Mouse (Mus musculus): ENCODE measurements around the gene Fancd2.
A peak's percentile ranks its signal among the peaks of the same experiment; 100 is the strongest.

The Fancd2 gene

GRCm38 (mm10) chr6:113608871-113609270 is 77.4 kb downstream of the Fancd2 start:
- TF ChIP-seq CTCF (conservative IDR thresholded peaks at IDR 0.05; ENCODE audit: low read length), result no peak
- no peak for TF ChIP-seq POU5F1 (IDR thresholded peaks at IDR 0.05; ENCODE audit: borderline replicate concordance, low read length)
- TF ChIP-seq NANOG (IDR thresholded peaks at IDR 0.05; ENCODE audit: borderline replicate concordance, low read length), result no peak
- Histone ChIP-seq H3K4me1 (replicated peaks; ENCODE audit: low read depth, low read length) (peaks cover 72% of the 10 kb centered on the region), H3K36me3 (ENCODE audit: insufficient read depth, low read length) (peaks cover 76% of the 10 kb centered on the region), H3K9me3 (ENCODE audit: low read length) (no peaks in the 10 kb centered on the region), H3K27me3 (ENCODE audit: insufficient read depth, low read length) (no peaks in the 10 kb centered on the region), H3K4me3 (replicated peaks; ENCODE audit: low read length) (no peak overlapping the region)

GRCm38 (mm10) chr6:113609293-113609692 is 77.8 kb downstream of the Fancd2 start:
- H3K4me3 ChIP-seq (replicated peaks; ENCODE audit: low read length), result no peak overlapping the region
- no peaks in the 10 kb centered on the region for H3K27me3 ChIP-seq (ENCODE audit: insufficient read depth, low read length)
- H3K4me1 ChIP-seq (replicated peaks; ENCODE audit: low read depth, low read length), result peaks cover 68% of the 10 kb centered on the region
- peaks cover 81% of the 10 kb centered on the region for H3K36me3 ChIP-seq (ENCODE audit: insufficient read depth, low read length)
- no peak for TF ChIP-seq CTCF (conservative IDR thresholded peaks at IDR 0.05; ENCODE audit: low read length)
- TF ChIP-seq NANOG (IDR thresholded peaks at IDR 0.05; ENCODE audit: borderline replicate concordance, low read length), result no peak
- no peak for TF ChIP-seq POU5F1 (IDR thresholded peaks at IDR 0.05; ENCODE audit: borderline replicate concordance, low read length)
- no peaks in the 10 kb centered on the region for H3K9me3 ChIP-seq (ENCODE audit: low read length)

GRCm38 (mm10) chr6:113612258-113612969 is 80.9 kb downstream of the Fancd2 start:
- no peak for TF ChIP-seq POU5F1 (IDR thresholded peaks at IDR 0.05; ENCODE audit: borderline replicate concordance, low read length)
- TF ChIP-seq CTCF (conservative IDR thresholded peaks at IDR 0.05; ENCODE audit: low read length), result no peak
- no peak for TF ChIP-seq NANOG (IDR thresholded peaks at IDR 0.05; ENCODE audit: borderline replicate concordance, low read length)
- H3K27me3 ChIP-seq (ENCODE audit: insufficient read depth, low read length), result no peaks in the 10 kb centered on the region
- H3K9me3 ChIP-seq (ENCODE audit: low read length), result no peaks in the 10 kb centered on the region
- H3K4me1 ChIP-seq (replicated peaks; ENCODE audit: low read depth, low read length), result peaks cover 72% of the 10 kb centered on the region
- no peak overlapping the region for H3K4me3 ChIP-seq (replicated peaks; ENCODE audit: low read length)
- peaks cover 96% of the 10 kb centered on the region for H3K36me3 ChIP-seq (ENCODE audit: insufficient read depth, low read length)

GRCm38 (mm10) chr6:113614152-113614551 is 82.7 kb downstream of the Fancd2 start:
- TF ChIP-seq POU5F1 (IDR thresholded peaks at IDR 0.05; ENCODE audit: borderline replicate concordance, low read length) (no peak), NANOG (IDR thresholded peaks at IDR 0.05; ENCODE audit: borderline replicate concordance, low read length) (no peak), CTCF (conservative IDR thresholded peaks at IDR 0.05; ENCODE audit: low read length) (no peak)
- H3K4me1 ChIP-seq (replicated peaks; ENCODE audit: low read depth, low read length), result peaks cover 73% of the 10 kb centered on the region
- H3K9me3 ChIP-seq (ENCODE audit: low read length), result no peaks in the 10 kb centered on the region
- peaks cover 89% of the 10 kb centered on the region for H3K36me3 ChIP-seq (ENCODE audit: insufficient read depth, low read length)
- H3K27me3 ChIP-seq (ENCODE audit: insufficient read depth, low read length), result no peaks in the 10 kb centered on the region
- H3K4me3 ChIP-seq (replicated peaks; ENCODE audit: low read length), result no peak overlapping the region

DNA sequence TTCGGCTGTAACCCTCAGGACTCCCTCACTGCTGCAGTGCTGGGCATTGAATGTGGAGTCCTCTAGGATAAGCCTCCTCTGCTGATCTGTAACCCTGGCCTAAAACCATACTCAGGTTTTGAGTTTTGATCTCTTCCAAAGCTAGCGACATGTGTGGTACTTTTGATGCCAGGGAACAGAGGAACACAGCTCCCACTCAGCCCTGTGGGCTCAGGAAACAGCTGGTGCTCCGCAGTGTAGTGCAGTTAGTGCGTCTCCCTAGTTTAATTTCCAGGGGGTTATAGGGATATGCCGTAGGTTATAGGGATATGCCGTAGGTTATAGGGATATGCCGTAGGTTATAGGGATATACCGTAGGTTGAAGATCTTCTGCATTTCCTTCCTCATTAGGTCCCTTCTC is 83.5 kb downstream of the Fancd2 start:
- Histone ChIP-seq H3K9me3 (ENCODE audit: low read length) (no peaks in the 10 kb centered on the region), H3K36me3 (ENCODE audit: insufficient read depth, low read length) (peaks cover 81% of the 10 kb centered on the region), H3K27me3 (ENCODE audit: insufficient read depth, low read length) (no peaks in the 10 kb centered on the region), H3K4me3 (replicated peaks; ENCODE audit: low read length) (no peak overlapping the region), H3K4me1 (replicated peaks; ENCODE audit: low read depth, low read length) (peaks cover 65% of the 10 kb centered on the region)
- no peak for TF ChIP-seq NANOG (IDR thresholded peaks at IDR 0.05; ENCODE audit: borderline replicate concordance, low read length)
- no peak for TF ChIP-seq POU5F1 (IDR thresholded peaks at IDR 0.05; ENCODE audit: borderline replicate concordance, low read length)
- no peak for TF ChIP-seq CTCF (conservative IDR thresholded peaks at IDR 0.05; ENCODE audit: low read length)

GRCm38 (mm10) chr6:113615489-113615888 is 84.0 kb downstream of the Fancd2 start:
- peaks cover 76% of the 10 kb centered on the region for H3K36me3 ChIP-seq (ENCODE audit: insufficient read depth, low read length)
- no peak overlapping the region for H3K4me3 ChIP-seq (replicated peaks; ENCODE audit: low read length)
- peaks cover 61% of the 10 kb centered on the region for H3K4me1 ChIP-seq (replicated peaks; ENCODE audit: low read depth, low read length)
- no peaks in the 10 kb centered on the region for H3K9me3 ChIP-seq (ENCODE audit: low read length)
- TF ChIP-seq POU5F1 (IDR thresholded peaks at IDR 0.05; ENCODE audit: borderline replicate concordance, low read length) (no peak), NANOG (IDR thresholded peaks at IDR 0.05; ENCODE audit: borderline replicate concordance, low read length) (no peak), CTCF (conservative IDR thresholded peaks at IDR 0.05; ENCODE audit: low read length) (no peak)
- H3K27me3 ChIP-seq (ENCODE audit: insufficient read depth, low read length), result no peaks in the 10 kb centered on the region

- no peak for TF ChIP-seq POU5F1 (IDR thresholded peaks at IDR 0.05; ENCODE audit: borderline replicate concordance, low read length)
- TF ChIP-seq NANOG (IDR thresholded peaks at IDR 0.05; ENCODE audit: borderline replicate concordance, low read length), result no peak
- no peak for TF ChIP-seq CTCF (conservative IDR thresholded peaks at IDR 0.05; ENCODE audit: low read length)
- H3K4me1 ChIP-seq (replicated peaks; ENCODE audit: low read depth, low read length), result peaks cover 32% of the 10 kb centered on the region
- H3K27me3 ChIP-seq (ENCODE audit: insufficient read depth, low read length), result peaks cover 6% of the 10 kb centered on the region
- no peaks in the 10 kb centered on the region for H3K9me3 ChIP-seq (ENCODE audit: low read length)
- peaks cover 26% of the 10 kb centered on the region for H3K36me3 ChIP-seq (ENCODE audit: insufficient read depth, low read length)
- H3K4me3 ChIP-seq (replicated peaks; ENCODE audit: low read length), result peak overlapping the region; percentile 65
Measured at GRCm38 (mm10) chr6:113623386-113623785, 91.9 kb downstream of the Fancd2 start.

DNA sequence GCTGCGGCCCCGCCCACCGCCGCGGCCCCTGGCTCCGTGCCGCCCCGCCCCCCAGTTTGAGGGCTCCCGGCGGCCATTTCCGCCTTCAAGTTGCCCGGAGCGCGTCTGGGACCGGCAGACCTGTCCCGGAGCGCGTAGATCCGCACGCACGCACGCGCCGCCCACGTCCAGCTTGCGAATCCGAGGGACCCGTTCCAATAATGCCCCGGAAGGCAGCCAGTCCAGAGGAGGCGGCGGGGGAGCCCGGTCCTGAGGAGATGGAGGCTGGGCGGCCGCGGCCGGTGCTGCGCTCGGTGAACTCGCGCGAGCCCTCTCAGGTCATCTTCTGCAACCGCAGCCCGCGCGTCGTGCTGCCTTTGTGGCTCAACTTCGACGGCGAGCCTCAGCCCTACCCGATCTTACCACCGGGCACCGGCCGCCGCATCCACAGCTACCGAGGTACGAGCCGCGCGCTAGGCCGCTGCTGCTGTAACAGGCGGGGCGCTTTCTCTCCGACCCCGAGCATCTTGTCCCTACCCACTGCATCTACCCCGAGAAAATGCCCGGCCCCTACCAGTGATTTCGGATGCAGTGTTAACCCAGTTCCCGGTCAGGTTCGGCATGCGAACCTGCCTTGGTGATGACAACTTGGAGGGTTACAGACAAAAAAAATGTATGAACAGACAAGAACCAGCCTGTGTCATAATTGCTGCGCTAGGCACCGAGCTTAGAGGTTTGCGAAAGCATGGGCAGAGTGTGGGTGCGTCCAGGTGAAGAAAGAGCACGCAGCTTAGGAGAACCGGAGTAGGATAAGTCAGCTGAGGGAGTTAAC is 92.7 kb downstream of the Fancd2 start, which contains the start of gene Vhl:
TSS of gene Vhl (plus strand) at position 19 of the 811 bp plus-strand sequence.
- Histone ChIP-seq H3K4me3 (replicated peaks; ENCODE audit: low read length) (peak within 1 kb of the TSS; percentile 86), H3K36me3 (ENCODE audit: insufficient read depth, low read length) (peaks cover 32% of the 10 kb centered on the region), H3K27me3 (ENCODE audit: insufficient read depth, low read length) (peaks cover 6% of the 10 kb centered on the region), H3K9me3 (ENCODE audit: low read length) (no peaks in the 10 kb centered on the region), H3K4me1 (replicated peaks; ENCODE audit: low read depth, low read length) (peaks cover 27% of the 10 kb centered on the region)
- TF ChIP-seq CTCF (conservative IDR thresholded peaks at IDR 0.05; ENCODE audit: low read length) (no peak), POU5F1 (IDR thresholded peaks at IDR 0.05; ENCODE audit: borderline replicate concordance, low read length) (no peak), NANOG (IDR thresholded peaks at IDR 0.05; ENCODE audit: borderline replicate concordance, low read length) (no peak)
